Mouse (Mus musculus): ENCODE data around the gene Cobl. TPM values are rescaled to one million over a fixed set of nuclear protein-coding genes. Genes with fewer than 3 reads are reported as not detected.
A peak's percentile ranks its signal among the peaks of the same experiment; 100 is the strongest.

The Cobl gene
- polyA plus RNA-seq, 1 experiment from 2014 or later: 4.8 TPM

DNA sequence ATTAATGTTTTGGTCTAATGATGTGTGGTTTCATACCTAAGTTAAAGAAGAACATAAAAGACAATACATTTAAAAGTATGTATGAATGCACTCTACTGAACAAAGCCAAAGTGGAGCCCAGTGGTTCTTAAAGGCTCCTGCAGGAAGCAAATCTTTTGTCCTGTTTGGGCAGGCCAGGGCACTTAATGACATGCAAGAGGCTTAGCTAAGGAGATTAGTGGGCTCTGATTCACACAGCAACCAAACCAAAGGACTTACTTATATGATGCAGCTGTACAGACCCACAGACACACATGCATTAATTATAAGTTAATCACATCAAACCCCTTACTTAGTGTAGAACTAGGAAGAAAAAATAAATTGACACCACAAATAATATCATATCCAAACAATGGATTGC, 93.8 kb downstream of the Cobl start:
- Histone ChIP-seq H3K4me2 (replicated peaks) (no peak overlapping the region), H3K9me3 (no peaks in the 10 kb centered on the region)
- no peak for ATAC-seq (ENCODE audit: low FRiP score, low read depth)

DNA sequence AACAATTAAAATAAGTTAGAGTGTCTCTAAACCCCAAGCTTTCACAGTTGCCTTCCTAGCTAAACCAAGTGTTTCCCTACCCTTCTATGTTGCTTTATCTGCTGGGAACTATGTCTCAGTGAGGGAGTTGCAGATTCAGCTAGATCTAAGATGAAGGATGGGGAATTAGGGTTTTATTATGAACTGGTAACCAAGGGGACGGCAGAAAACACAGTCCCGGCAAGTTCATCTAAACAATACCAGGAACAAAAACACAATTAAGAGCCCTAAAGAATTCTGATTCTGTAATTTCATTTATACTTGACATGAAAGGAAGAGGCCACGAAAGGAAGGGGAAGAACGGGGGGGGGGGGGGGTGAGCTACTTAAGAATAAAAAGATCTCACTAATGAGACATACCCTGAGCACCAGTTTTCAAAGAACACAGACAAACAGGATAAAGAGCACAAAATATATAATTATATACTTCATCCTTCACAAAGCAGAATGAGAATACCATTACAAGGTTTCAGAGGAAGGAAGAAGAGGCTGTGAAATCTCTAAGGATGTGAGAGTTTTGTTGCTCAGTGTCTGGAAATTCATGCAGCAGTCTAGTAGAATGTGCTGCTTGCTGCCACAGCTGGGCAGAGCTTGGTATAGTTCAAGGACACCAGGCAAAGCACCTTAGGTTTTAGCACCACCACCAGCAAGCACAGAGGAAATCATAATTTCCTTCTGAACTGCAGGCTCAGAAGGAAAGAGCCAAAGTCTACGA, 97.2 kb downstream of the Cobl start:
- Histone ChIP-seq H3K4me1 (no peaks in the 10 kb centered on the region), H3K27me3 (replicated peaks) (no peaks in the 10 kb centered on the region), H3K36me3 (no peaks in the 10 kb centered on the region), H3K9ac (no peak overlapping the region), H3K27ac (no peak overlapping the region), H3K4me2 (replicated peaks) (no peak overlapping the region), H3K9me3 (no peaks in the 10 kb centered on the region), H3K4me3 (no peak overlapping the region)
- 70% methylated on average over 5 of the region's 5 CpGs for WGBS
- no peak for ATAC-seq (ENCODE audit: low FRiP score, low read depth)

More for the DNA sequence above, 93.8 kb downstream of the Cobl start:
- Histone ChIP-seq H3K9ac (no peak overlapping the region), H3K4me3 (no peak overlapping the region), H3K27ac (no peak overlapping the region), H3K4me1 (no peaks in the 10 kb centered on the region), H3K36me3 (no peaks in the 10 kb centered on the region), H3K27me3 (replicated peaks) (no peaks in the 10 kb centered on the region)

DNA sequence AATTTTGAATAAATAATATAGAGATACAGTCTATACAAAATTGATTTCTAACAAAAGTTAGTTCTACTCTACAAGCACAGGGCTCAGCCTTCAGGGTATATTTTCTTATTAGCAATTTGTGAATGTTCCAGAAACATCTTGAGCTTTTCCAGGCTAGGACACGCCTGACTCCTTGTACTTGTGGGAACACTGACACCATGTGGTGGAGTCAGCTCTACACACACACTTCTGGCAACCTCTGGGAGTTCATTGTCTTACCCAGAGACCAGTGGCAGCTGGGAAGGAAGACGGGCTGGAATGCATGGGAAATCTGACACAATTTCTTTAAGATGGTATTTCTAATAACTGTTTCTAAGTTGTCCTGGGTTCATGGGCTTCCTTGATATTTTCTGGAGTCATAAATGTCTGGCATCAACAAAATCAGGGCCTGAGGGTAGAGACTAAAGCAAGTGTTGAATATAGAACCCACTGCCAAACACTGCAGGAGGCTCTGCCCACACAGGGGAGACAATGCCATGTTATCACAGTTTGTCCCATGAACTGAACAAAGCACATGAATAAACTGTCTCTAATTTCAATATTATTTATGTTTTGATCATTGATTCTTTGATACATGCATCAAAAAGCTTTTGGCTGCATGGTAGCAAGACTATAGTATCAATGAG, 105.3 kb downstream of the Cobl start:
- H3K4me1 ChIP-seq: no peaks in the 10 kb centered on the region
- no peak overlapping the region for H3K9ac ChIP-seq
- H3K4me3 ChIP-seq: no peak overlapping the region
- 23% methylated on average over 2 of the region's 2 CpGs for WGBS
- H3K27ac ChIP-seq: no peak overlapping the region
- no peak overlapping the region for H3K4me2 ChIP-seq (replicated peaks)
- H3K36me3 ChIP-seq: no peaks in the 10 kb centered on the region
- ATAC-seq (ENCODE audit: low FRiP score, low read depth): peak; percentile 96
- no peaks in the 10 kb centered on the region for H3K9me3 ChIP-seq
- no peaks in the 10 kb centered on the region for H3K27me3 ChIP-seq (replicated peaks)

DNA sequence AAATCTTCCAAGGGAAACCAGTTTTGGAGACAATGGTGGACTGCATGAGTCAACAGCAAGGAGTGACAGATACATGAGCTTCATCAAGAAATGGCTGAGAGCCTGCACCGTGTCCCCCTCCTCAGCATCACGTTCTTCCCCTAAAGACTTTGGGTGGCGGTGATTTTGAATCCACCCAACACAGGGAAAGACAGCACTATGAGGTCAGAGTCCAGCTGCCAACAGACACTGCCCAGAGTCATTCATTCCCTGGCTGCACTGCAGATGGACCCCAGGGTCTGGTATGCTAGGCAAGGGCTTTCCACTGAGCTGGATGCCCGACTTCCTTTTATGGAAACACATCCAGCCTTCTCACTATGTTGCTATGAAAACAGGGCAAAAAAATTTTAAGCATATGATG, 106.2 kb downstream of the Cobl start:
- H3K4me3 ChIP-seq: no peak overlapping the region
- no peak overlapping the region for H3K4me2 ChIP-seq (replicated peaks)
- H3K9ac ChIP-seq: no peak overlapping the region
- H3K36me3 ChIP-seq: no peaks in the 10 kb centered on the region
- ATAC-seq (ENCODE audit: low FRiP score, low read depth): no peak
- H3K9me3 ChIP-seq: no peaks in the 10 kb centered on the region
- no peaks in the 10 kb centered on the region for H3K27me3 ChIP-seq (replicated peaks)
- no peak overlapping the region for H3K27ac ChIP-seq
- 76% methylated on average over 4 of the region's 4 CpGs for WGBS
- H3K4me1 ChIP-seq: no peaks in the 10 kb centered on the region

DNA sequence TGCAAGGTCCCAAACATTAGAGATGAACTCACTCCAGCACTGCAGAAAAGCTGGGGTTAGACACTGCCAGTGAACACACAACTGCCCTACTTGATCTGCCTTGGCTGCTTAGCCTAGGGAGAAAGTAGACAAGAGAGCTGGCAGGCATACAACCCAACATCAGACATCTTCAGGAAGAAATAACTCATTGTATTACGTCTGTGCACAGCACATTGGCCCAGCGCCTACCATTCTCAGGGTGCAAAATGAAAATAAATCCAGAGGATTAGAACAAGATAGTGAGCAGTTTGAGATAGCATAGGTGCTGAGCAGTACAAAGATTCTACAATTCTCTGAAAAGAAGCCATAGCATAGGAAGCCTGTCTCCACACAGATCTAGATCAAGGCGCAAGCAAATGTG, 109.1 kb downstream of the Cobl start:
- Histone ChIP-seq H3K27me3 (replicated peaks) (no peaks in the 10 kb centered on the region), H3K9me3 (no peaks in the 10 kb centered on the region), H3K4me1 (no peaks in the 10 kb centered on the region), H3K9ac (no peak overlapping the region), H3K4me2 (replicated peaks) (no peak overlapping the region), H3K36me3 (no peaks in the 10 kb centered on the region), H3K27ac (no peak overlapping the region), H3K4me3 (no peak overlapping the region)
- WGBS: 89% methylated on average over 3 of the region's 3 CpGs
- ATAC-seq (ENCODE audit: low FRiP score, low read depth): no peak

DNA sequence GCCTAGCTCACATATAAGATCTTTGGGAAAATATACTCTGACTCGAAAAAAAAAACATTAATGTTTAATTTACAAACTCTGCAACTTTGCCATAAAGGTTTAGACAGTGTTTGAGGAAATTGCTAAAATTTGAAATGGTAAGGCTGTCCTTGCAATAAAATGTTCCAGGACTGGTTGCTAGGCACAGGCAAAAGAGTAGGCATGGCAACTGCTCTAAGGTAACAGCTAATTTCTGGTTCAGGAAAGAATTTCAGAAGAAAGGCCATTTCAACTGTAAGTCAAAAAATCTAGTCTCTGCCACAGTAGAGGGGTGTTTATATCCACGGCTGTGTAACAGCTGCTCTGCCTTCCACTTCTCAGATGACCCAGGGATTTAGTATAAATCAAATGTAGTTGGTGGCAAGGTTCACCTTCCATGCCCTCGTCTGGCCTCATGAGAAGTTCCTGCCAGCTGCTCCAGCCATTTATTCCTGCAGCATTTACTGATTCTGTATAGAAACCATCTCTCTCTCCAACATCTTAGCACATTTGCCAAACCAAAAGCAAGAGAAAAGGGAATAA, 113.7 kb downstream of the Cobl start:
- H3K9me3 ChIP-seq: no peaks in the 10 kb centered on the region
- H3K27ac ChIP-seq: no peak overlapping the region
- H3K4me3 ChIP-seq: no peak overlapping the region
- no peak for ATAC-seq (ENCODE audit: low FRiP score, low read depth)
- H3K4me1 ChIP-seq: no peaks in the 10 kb centered on the region
- no peak overlapping the region for H3K9ac ChIP-seq
- no peaks in the 10 kb centered on the region for H3K36me3 ChIP-seq
- no peaks in the 10 kb centered on the region for H3K27me3 ChIP-seq (replicated peaks)
- 46% methylated on average over 3 of the region's 3 CpGs for WGBS
- no peak overlapping the region for H3K4me2 ChIP-seq (replicated peaks)

DNA sequence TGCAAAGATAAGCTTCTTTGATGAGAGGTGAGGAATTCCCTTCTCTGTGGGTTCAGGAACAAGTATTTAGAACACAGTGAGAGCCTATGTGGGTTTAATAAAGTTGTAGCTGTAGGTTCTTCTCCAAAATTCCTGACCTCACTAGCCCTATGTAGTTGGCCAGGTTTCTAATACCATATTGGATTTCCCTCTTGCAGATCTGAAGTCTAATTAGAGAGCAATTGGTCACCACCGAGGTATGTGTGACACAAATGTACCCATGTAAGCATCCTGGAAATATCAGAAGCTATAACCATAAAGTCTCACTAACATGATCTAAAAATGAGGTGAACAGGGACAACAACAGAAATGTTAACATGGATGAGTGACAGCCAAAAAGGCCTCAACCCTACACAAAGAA, 114.7 kb downstream of the Cobl start:
- H3K27ac ChIP-seq: no peak overlapping the region
- no peaks in the 10 kb centered on the region for H3K4me1 ChIP-seq
- H3K9me3 ChIP-seq: no peaks in the 10 kb centered on the region
- 87% methylated on average over 1 of the region's 1 CpGs for WGBS
- no peak overlapping the region for H3K4me3 ChIP-seq
- no peaks in the 10 kb centered on the region for H3K27me3 ChIP-seq (replicated peaks)
- H3K4me2 ChIP-seq (replicated peaks): no peak overlapping the region
- no peak for ATAC-seq (ENCODE audit: low FRiP score, low read depth)
- no peak overlapping the region for H3K9ac ChIP-seq
- H3K36me3 ChIP-seq: no peaks in the 10 kb centered on the region

DNA sequence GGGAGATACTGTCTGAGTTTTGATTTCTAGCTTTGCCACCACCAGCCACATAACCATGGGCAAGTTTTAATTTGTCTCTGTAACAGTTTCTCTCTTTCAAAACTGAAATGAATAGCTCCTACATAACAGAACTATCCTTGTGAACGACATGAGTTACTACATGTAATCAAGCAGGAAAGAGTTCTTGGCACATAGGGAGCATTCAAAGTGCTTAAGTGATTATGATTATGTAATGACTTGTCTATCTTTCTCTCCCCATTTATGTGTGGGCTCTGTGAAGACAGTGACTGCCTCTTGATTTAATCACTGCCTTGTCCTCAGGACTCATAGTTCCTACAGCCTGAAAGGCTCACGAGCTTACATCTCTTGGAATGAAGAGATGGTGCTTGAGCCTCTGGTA, 118.3 kb downstream of the Cobl start:
- H3K9ac ChIP-seq: no peak overlapping the region
- no peaks in the 10 kb centered on the region for H3K9me3 ChIP-seq
- H3K36me3 ChIP-seq: no peaks in the 10 kb centered on the region
- no peak for ATAC-seq (ENCODE audit: low FRiP score, low read depth)
- H3K4me3 ChIP-seq: no peak overlapping the region
- no peak overlapping the region for H3K27ac ChIP-seq
- H3K4me2 ChIP-seq (replicated peaks): no peak overlapping the region
- WGBS: 79% methylated on average over 2 of the region's 2 CpGs
- no peaks in the 10 kb centered on the region for H3K27me3 ChIP-seq (replicated peaks)
- no peaks in the 10 kb centered on the region for H3K4me1 ChIP-seq

DNA sequence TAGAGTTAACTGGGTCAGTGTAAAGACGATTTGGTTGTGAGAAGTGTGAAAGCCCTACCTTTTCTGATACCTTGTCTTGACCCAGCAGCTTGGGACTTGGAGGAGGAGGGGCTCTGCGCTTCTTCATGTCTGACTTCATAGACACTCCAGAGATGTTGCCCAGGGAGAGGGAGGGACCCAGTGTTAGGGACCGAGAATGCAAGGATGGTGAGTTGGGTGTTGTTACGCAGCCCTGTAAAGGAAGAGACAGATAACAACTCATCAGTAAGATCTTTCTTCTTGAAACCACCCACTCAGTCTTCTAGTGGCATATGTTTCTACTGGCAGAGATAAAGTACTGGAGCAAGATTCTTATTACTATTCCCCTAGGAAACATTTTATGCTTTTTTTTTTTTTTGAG, 121.1 kb downstream of the Cobl start:
- Histone ChIP-seq H3K36me3 (no peaks in the 10 kb centered on the region), H3K4me2 (replicated peaks) (no peak overlapping the region), H3K9ac (no peak overlapping the region), H3K27ac (no peak overlapping the region), H3K4me1 (no peaks in the 10 kb centered on the region), H3K27me3 (replicated peaks) (no peaks in the 10 kb centered on the region), H3K4me3 (no peak overlapping the region), H3K9me3 (no peaks in the 10 kb centered on the region)
- no peak for ATAC-seq (ENCODE audit: low FRiP score, low read depth)
- 91% methylated on average over 4 of the region's 4 CpGs for WGBS

DNA sequence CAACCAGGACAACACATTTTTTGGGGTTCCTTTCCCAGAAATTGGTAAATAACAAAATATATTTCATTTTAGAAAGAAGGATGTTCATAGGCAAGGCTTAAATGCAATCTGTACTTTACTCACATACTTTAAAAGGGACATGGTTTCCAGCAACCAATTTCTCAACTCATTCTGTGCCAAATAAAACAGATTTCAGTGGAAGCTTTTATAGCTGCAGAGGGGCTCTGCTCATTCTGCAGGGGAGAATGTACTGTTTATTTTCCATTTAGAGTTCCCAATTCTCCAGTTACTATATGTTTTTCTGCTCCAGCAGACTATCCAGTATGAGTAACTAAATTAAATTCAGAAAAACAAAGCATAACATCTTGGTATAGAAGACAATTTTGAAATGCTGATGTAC, 124.1 kb downstream of the Cobl start:
- Histone ChIP-seq H3K27ac (no peak overlapping the region), H3K27me3 (replicated peaks) (no peaks in the 10 kb centered on the region), H3K36me3 (no peaks in the 10 kb centered on the region), H3K9me3 (no peaks in the 10 kb centered on the region), H3K4me1 (no peaks in the 10 kb centered on the region), H3K9ac (no peak overlapping the region), H3K4me2 (replicated peaks) (no peak overlapping the region), H3K4me3 (no peak overlapping the region)
- ATAC-seq (ENCODE audit: low FRiP score, low read depth): no peak

DNA sequence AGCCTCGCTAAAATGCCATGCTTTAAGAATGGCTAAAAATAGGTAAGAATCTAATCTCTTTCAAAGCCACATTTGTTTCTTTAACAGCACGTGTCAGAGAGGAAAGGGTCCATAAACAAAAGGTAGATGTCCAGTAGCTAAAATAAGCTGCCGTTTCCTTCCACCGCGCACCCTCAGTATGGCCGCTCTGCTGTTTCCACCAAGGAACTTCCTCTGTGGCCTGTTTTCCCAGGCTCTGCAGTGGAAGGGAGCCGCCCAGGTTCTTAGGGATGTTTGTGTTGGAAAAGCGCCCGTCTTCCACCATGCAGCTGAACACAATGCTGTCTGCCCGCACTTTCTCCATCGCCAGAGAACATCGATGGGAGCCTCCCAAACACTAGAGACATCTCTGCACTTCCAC, 128.6 kb downstream of the Cobl start:
- Histone ChIP-seq H3K4me1 (no peaks in the 10 kb centered on the region), H3K9me3 (no peaks in the 10 kb centered on the region), H3K9ac (no peak overlapping the region), H3K27ac (no peak overlapping the region), H3K4me2 (replicated peaks) (no peak overlapping the region), H3K4me3 (no peak overlapping the region), H3K27me3 (replicated peaks) (no peaks in the 10 kb centered on the region), H3K36me3 (no peaks in the 10 kb centered on the region)
- ATAC-seq (ENCODE audit: low FRiP score, low read depth): no peak
- 75% methylated on average over 12 of the region's 12 CpGs for WGBS

DNA sequence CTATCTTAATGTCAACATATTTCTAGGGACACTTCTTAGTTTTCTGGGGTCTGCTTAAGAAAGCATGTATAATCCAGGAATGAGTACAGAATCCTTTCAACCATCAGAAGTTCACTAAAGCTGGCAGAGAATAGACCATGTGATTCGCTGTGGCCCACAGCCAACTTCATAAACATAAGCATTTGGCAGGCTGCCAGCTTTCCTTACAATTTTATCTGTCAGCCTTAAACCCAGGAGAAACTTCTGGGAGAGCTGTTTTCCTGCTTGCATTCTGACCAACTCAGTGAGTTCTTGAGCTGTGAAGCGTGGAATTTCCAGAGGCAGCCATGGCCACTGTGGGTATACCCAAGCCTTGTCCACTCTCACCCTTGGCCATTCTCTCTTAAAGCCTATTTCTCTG, 132.8 kb downstream of the Cobl start:
- Histone ChIP-seq H3K4me2 (replicated peaks) (no peak overlapping the region), H3K9me3 (no peaks in the 10 kb centered on the region), H3K9ac (no peak overlapping the region), H3K4me1 (no peaks in the 10 kb centered on the region), H3K27ac (no peak overlapping the region), H3K27me3 (replicated peaks) (no peaks in the 10 kb centered on the region), H3K36me3 (no peaks in the 10 kb centered on the region), H3K4me3 (no peak overlapping the region)
- 86% methylated on average over 2 of the region's 2 CpGs for WGBS
- no peak for ATAC-seq (ENCODE audit: low FRiP score, low read depth)

DNA sequence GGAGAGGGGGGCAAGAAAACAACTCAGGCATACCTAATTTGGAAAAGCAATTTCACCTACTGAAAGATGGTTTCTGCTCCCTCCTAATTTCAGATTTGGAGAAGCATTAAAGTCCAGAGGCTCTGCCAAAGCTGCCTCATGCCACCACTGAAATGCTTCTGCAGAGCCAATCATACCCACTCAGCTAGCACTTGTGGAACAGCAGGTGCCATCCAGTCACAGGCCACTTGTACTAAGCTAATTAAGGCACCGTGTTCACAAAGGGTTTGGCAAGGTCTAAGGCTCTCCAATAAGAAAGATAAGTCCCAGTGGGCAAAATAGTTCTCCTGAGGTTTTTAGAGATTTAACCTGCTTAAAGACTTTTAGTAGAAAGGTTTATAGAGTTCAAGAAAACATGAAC, 143.3 kb downstream of the Cobl start:
- Histone ChIP-seq H3K9me3 (no peaks in the 10 kb centered on the region), H3K36me3 (no peaks in the 10 kb centered on the region), H3K4me2 (replicated peaks) (no peak overlapping the region), H3K27me3 (replicated peaks) (no peaks in the 10 kb centered on the region), H3K4me1 (no peaks in the 10 kb centered on the region), H3K4me3 (no peak overlapping the region), H3K27ac (no peak overlapping the region), H3K9ac (no peak overlapping the region)
- no peak for ATAC-seq (ENCODE audit: low FRiP score, low read depth)
- WGBS: 74% methylated on average over 1 of the region's 1 CpGs
